28 mouse cellular contexts compared by ENCODE assay signal in genomic region chr7:129910826-129911225, GRCm38 (mm10).
A peak's percentile ranks its signal among the peaks of the same experiment; 100 is the strongest.
DNase-seq lines count a peak whose midpoint lies in the region; ATAC-seq lines count a peak whose summit lies in the region.
"Had no signal": no experiment of that assay in that cellular context is flagged by ENCODE, and none has a peak within 500 bp of the region (broad histone marks: within the 10 kb centered on the region; RNA-seq: fewer than 3 reads in every experiment).

No protein-coding gene starts in this region.

- no peak for ATAC-seq in kidney, embryonic 15.5 days (replicated peaks; ENCODE audit: low FRiP score)
- peak; percentile 45; the same call in 1 of the 2 replicates for ATAC-seq in lung, embryonic 16.5 days (ENCODE audit: low read depth)
- ATAC-seq: activated CD4-positive, CD25-positive, alpha-beta regulatory T cell, adult 4 months; forebrain, embryonic 13.5 days; hindbrain, postnatal 0 days; intestine, embryonic 15.5 days had no signal

- no peaks in the 10 kb centered on the region for H3K36me3 ChIP-seq in kidney, embryonic 15.5 days
- no peaks in the 10 kb centered on the region for H3K36me3 ChIP-seq in lung, embryonic 16.5 days (ENCODE audit: control insufficient read depth, insufficient read depth, low read length)
- H3K36me3 ChIP-seq: heart, embryonic 13.5 days; hindbrain, embryonic 12.5 days; intestine, embryonic 15.5 days; limb, embryonic 10.5 days; limb, embryonic 15.5 days; liver, embryonic 15.5 days; neural tube, embryonic 12.5 days had no signal

- no peak overlapping the region for H3K4me3 ChIP-seq in kidney, embryonic 15.5 days (replicated peaks)
- H3K4me3 ChIP-seq in lung, embryonic 16.5 days (ENCODE audit: low read length): no peak overlapping the region
- H3K4me3 ChIP-seq: forebrain, embryonic 13.5 days; heart, embryonic 13.5 days; hindbrain, embryonic 12.5 days; intestine, embryonic 15.5 days; limb, embryonic 10.5 days; limb, embryonic 15.5 days; liver, embryonic 15.5 days; myocyte; neural tube, embryonic 12.5 days had no signal

- no peak overlapping the region for H3K4me2 ChIP-seq in kidney, embryonic 15.5 days
- H3K4me2 ChIP-seq in lung, embryonic 16.5 days (ENCODE audit: low read depth, low read length): no peak overlapping the region
- H3K4me2 ChIP-seq: forebrain, embryonic 13.5 days; heart, embryonic 13.5 days; hindbrain, embryonic 12.5 days; intestine, embryonic 15.5 days; limb, embryonic 15.5 days; liver, embryonic 15.5 days; neural tube, embryonic 12.5 days had no signal

- peaks cover 8% of the 10 kb centered on the region for H3K4me1 ChIP-seq in kidney, embryonic 15.5 days
- no peaks in the 10 kb centered on the region for H3K4me1 ChIP-seq in lung, embryonic 16.5 days (replicated peaks; ENCODE audit: control insufficient read depth, insufficient read depth, low read length)
- H3K4me1 ChIP-seq: forebrain, embryonic 13.5 days; hindbrain, embryonic 12.5 days; intestine, embryonic 15.5 days; limb, embryonic 15.5 days; liver, embryonic 15.5 days; neural tube, embryonic 12.5 days had no signal

- H3K27me3 ChIP-seq in kidney, embryonic 15.5 days: no peaks in the 10 kb centered on the region
- H3K27me3 ChIP-seq in lung, embryonic 16.5 days (ENCODE audit: control insufficient read depth, insufficient read depth, low read depth, low read length): no peaks in the 10 kb centered on the region
- H3K27me3 ChIP-seq: forebrain, embryonic 13.5 days; heart, embryonic 13.5 days; hindbrain, embryonic 12.5 days; intestine, embryonic 15.5 days; limb, embryonic 15.5 days; liver, embryonic 15.5 days; neural tube, embryonic 12.5 days had no signal

- peak overlapping the region; percentile 24; the same call in 1 of the 2 replicates for H3K27ac ChIP-seq in kidney, embryonic 15.5 days
- no peak overlapping the region for H3K27ac ChIP-seq in lung, embryonic 16.5 days (ENCODE audit: low read length)
- H3K27ac ChIP-seq: forebrain, embryonic 13.5 days; heart, embryonic 13.5 days; hindbrain, embryonic 12.5 days; hindbrain, postnatal 0 days; intestine, embryonic 15.5 days; limb, embryonic 10.5 days; limb, embryonic 15.5 days; liver, embryonic 15.5 days; neural tube, embryonic 12.5 days had no signal

- WGBS in kidney, embryonic 15.5 days: 32% methylated on average over 3 of the region's 3 CpGs
- WGBS in lung, embryonic 16.5 days: 62% methylated on average over 3 of the region's 3 CpGs

- no peak overlapping the region for H3K9ac ChIP-seq in kidney, embryonic 15.5 days
- no peak overlapping the region for H3K9ac ChIP-seq in lung, embryonic 16.5 days (ENCODE audit: low read length)
- H3K9ac ChIP-seq: forebrain, embryonic 13.5 days; heart, embryonic 13.5 days; hindbrain, embryonic 12.5 days; intestine, embryonic 15.5 days; limb, embryonic 15.5 days; liver, embryonic 15.5 days; neural tube, embryonic 12.5 days had no signal

- peak; percentile 6 for DNase-seq in adrenal gland, postnatal 10 days
- no peak for DNase-seq in adrenal gland, postnatal 4 days (ENCODE audit: low spot score in 2 of 2)
- DNase-seq in kidney, postnatal 10 days: no peak
- DNase-seq in lung, postnatal 4 days: no peak
- peak; percentile 82 for DNase-seq in adipocyte (ENCODE audit: low spot score)
- DNase-seq: adrenal gland, adult 8-10 months; cerebellum, adult 11 months; cerebellum, adult 9-10 months; cerebellum, postnatal 36 days; gastrocnemius, postnatal 10 days; heart, postnatal 36 days; kidney, adult 8-10 months; right cerebral cortex, adult 18-20 months; spleen, adult 18-20 months; thymus, postnatal 14 days had no signal

- no peaks in the 10 kb centered on the region for H3K9me3 ChIP-seq in kidney, embryonic 15.5 days (replicated peaks)
- no peaks in the 10 kb centered on the region for H3K9me3 ChIP-seq in lung, embryonic 16.5 days (ENCODE audit: control insufficient read depth, low read length)
- H3K9me3 ChIP-seq: forebrain, embryonic 13.5 days; heart, embryonic 13.5 days; hindbrain, embryonic 12.5 days; intestine, embryonic 15.5 days; limb, embryonic 10.5 days; limb, embryonic 15.5 days; liver, embryonic 15.5 days; neural tube, embryonic 12.5 days had no signal

Comparison
In these comparisons a context has a peak if more than half of its experiments do, and no peak if none do; other contexts are left out.
1. DNase-seq: peak in adrenal gland, postnatal 10 days (single experiment) and adipocyte (single experiment); none in adrenal gland, postnatal 4 days (0 of 2), kidney, postnatal 10 days (single experiment) and lung, postnatal 4 days (0 of 2).